Mouse (Mus musculus) small intestine, adult 2 months (tissue): ENCODE data around the gene Fbxo9.

Experiments
- CTCF ChIP-seq: fragments of 200-500 bp; IDR thresholded peaks from 2 replicates; pipeline ENCODE4 v1.5.1; 2012; ENCODE audit warnings: low read depth, mild to moderate bottlenecking, control low read depth, inconsistent platforms, low read length, moderate library complexity, mixed read lengths; ENCODE audit not compliant: insufficient replicate concordance, insufficient read length; ENCODE audit errors: extremely low read depth
- POLR2A ChIP-seq: fragments of 200-500 bp; IDR thresholded peaks from 2 replicates; pipeline ENCODE4 v1.6.1; 2012; ENCODE audit warnings: low read depth, mild to moderate bottlenecking, control low read depth, inconsistent platforms, low read length, moderate library complexity

GRCm38 (mm10) chr9:78113538-78113885 is 4.6 kb upstream of the Fbxo9 start:
- TF ChIP-seq POLR2A (no peak), CTCF (no peak)
